Mouse (Mus musculus) lung, postnatal 14 days (tissue): ENCODE results near the gene Gstp3.
"Not testable (repeated sequence)": the region's sequence is repeated elsewhere in the genome, so short reads cannot be mapped to it uniquely, and the experiment has no call there.

ENCODE experiments used
- DNase-seq: peaks from one replicate; pipeline ENCODE4 v3.0.0; 2021

The Gstp3 gene

DNA sequence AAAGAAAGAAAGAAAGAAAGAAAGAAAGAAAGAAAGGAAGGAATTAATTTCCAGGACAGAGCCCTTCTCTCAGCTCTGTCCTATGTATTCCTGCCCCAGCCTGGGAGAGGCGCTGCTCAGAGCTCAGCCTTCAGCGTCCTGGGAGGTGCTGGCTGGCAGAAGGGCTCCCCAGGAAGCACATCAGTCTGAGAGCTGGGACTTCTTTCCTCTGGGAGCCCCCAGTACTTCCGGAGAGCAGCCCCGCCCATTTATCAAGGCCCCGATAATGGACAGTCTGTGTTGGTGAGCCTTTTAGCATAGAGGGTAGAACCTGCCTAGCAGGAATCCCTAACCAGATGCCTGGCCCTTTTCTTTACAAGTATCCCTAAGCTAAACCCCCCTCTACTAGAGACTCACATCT is 28.8 kb upstream of the Gstp3 start:
- no peak for DNase-seq

DNA sequence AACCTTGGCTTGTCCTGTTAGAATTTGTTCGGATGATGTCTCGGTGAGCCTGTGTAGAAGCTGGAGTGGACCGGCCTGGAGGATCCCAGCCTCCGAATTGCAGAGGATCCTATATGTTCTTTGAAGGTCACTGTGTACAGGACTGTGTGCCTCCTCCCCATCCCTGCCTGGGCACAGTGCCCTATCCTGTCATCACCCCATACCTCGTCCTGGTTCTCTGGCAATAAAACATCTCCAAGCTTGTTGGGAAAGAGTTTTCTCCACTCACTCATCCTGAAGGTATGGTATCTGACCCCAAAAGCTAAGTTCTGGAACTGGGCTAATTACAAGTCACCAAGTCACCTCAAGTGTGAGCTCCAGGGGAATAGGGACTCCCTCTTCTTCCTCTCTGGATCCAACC is 27.7 kb upstream of the Gstp3 start:
- DNase-seq, result no peak

DNA sequence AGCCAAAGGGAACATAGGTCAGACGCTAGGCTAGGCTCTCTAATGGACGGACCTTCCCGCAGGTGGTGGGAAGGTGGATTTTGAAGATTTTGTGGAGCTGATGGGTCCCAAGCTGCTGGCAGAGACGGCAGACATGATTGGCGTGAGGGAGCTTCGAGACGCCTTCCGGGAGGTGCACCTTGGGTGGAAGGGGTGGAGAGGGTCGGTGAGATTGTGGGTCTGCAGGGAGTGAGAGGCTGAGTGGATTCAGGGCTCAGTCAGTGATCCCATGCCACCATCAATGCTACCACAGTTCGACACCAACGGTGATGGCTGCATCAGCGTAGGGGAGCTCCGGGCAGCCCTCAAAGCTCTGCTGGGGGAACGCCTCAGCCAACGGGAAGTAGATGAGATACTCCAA is 26.8 kb upstream of the Gstp3 start:
- no peak for DNase-seq

DNA sequence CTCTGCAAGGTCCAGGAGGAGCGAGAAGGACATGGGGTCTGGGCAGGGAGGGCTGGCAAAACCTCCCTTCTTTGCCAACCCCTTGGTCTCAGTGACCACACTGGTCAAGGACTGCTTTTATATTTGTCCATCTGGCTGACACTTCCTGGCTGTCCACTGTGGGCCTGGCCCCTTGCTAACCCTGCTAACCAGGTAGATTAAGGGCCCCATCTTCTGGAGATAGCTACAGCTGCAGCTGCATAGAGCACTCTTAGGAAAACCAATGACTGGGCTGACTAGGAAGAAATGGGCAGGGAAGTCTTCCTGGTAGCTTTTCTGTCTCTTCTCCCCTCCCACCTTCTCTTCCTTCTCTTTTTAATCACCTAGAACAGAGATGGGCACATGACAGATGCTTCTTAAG is 25.6 kb upstream of the Gstp3 start:
- DNase-seq, result no peak

DNA sequence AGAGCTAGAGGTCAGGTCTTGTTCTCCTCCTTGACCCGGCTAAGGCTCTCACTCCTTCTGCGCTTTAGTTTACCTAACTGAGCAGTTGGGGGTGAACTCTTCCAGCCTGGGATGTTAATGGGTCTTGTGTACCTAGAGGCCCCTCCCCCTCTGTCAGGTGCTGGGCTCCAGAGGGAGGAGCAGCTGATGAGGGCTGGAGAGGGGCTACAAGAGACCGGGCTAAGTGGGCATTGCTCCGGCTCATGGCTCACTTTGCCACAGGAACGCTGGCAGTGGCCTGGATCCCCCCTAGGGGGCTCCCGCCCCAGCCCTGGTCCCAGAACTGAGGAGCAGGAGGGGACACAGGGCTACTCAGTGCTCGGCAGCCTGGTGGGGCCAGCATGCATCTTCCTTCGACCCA is 24.5 kb upstream of the Gstp3 start:
- no peak for DNase-seq

DNA sequence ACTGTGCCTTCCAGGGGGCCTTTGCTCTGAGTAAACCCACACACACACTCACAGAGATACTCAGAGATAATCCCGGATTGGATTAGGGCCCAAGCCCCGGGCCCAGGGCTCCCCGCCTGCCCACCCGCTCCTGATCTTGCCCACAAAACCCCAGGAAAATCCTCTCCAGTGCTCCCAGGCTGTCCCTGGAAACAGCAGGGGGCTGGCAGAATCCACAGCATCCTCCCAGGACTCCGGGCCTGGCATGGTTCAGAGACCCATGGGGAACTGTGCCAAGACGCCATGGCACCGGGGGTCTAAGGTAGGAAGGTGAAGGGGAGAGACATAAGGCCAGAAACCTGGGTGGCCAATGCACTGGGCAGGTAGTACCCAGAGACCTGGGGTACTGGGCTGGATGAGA is 23.9 kb upstream of the Gstp3 start:
- DNase-seq, result no peak

DNA sequence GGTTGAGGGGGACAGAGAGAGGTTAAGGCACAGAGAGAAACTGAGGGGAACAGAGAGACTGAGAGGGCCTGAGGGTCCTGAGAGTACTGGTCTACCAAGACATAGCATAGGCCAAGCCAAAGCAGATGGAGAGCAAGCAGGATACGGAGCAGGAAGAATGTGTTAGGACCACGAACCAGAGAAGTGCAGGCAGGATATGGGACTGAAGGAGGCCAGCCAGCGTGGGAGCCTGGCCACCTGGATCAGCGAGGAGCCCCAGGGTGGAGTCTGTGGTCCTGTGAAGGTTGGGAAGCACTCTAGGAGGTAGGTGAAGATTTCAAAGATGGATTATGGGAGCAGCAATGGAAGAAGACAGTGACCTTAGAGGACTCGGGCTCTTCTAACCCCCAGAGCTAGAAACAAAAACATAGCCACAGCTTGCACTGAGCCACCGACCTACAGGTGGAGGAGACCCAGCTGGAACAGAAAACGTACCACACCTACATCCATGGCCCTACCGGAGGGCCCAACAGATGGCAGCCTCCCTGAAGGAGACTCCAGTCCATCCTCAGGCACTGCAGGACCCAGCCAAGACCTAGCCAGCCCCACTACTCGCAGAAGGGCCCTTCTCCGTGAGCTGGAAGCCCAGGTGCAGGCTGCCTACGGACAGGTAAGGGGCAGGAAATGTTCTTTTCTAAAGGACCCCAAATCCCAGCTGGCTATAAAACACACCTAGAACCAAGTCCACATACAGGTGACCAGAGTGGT is 23.0 kb upstream of the Gstp3 start:
- no peak for DNase-seq

DNA sequence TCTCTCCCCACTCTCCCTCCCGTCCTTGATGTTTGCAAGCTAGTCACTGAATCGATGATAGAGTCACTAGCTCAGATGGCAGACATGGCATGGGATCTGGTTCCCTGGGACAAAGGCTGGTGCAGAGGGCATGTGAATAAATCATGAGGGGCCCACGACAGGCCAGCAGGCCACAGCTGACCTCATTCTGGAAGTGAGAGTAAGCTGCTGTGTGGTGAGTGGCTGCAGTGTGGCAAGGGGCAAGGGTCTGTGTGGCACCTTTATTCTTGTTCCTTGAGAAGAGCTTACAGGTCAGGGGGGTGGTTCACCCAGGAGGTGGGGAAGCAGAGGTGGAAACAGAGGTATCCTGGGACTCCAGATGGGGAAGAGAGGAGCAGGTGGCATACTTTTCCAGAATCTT is 22.0 kb upstream of the Gstp3 start, which contains the start of gene Cabp2:
Gene Cabp2, plus strand, starts transcription at position 185 of the 400 bp plus-strand sequence.
- no peak for DNase-seq

DNA sequence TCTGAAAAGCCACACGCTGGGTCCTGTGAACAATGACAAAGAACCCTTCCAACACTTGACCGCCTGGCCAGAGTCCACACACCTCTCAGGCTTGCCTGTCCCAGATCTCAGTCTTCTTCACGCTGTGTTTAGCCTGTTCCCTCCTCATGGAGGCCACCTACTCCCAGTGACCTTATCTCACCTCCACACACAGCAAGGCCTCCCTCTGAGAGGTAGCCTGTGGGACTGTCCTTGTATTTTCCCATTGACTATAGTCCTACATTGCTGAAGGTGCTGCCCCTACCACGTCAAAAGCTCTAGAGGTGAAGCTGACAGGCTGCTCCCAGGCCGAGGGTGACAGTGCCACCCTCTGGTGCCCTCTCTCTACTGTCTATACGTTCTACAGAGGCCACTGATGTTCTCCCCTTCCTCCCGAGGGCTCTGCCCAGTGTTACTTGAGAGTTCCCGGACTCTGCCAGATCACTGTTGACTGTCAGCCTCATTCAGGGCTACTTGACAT is 21.2 kb upstream of the Gstp3 start:
- no peak for DNase-seq

DNA sequence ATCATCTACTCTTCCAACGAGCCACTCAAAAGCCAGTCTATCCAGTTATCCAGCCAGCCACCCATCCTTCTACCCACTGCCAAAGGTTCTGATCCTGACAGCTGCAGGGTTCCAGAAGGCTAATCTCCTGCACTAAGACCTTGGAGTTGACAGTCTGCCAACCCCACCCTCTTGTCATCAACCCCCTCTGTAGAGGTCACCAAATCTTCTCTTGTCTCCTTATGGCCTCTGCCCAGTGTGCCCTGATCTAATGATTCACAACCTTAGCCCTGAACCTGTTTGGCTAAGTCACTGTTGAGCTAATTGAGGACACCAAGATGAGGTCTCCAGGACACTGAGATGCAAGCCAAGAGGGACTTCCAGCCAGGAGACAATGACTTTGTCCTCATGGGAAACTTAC is 20.2 kb upstream of the Gstp3 start:
- DNase-seq, result no peak

DNA sequence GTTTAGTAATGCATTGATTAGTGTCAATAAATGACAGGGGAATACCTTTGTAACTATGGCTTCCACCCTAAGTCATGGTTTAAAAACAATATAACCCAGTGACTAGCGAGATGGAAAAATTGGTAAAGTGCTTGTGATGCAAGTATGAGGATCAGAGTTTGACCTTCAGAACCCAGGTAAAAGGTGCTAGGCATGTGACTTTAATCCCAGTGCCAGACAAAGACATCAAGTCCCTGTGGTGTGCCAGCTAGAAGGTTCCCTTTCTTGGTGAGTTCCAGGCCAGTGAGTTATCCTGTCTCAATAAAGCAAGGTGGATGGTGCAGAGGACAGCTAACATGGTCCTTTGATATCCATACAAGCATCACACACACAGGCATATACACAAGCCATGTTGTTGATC is 16.2 kb upstream of the Gstp3 start:
- DNase-seq, result no peak

DNA sequence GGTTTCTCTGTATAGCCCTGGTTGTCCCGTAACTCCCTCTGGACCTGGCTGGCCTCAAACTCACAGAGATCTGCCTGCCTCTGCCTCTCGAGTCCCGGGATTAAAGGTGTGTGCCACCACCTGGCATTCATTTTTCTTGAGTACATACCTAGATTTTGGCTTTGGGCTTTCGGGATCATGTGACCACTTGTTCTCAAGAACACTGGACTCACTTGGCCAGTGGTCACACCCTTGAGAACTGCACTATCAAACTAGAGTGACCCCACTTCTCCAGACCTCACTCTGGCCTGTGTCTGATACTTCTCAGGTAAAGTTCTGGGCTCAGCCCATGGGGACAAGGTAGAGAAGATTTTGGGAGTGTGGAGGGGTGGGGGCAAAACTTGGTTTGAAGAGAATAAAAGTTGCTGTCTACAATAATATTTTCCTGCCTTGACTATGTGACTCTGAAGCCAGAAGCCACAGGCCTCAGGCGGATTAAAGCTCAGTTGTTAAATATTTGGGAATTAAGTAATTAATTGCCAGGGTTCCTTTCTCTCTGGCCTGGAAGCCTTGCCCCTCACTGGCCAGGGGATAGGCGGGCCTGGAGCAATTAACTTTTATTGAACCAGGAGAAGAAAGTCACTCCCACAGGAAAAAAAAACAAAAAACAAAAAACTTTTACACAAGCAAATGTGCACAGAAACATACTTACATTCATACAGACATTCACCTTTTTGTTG is 13.5 kb upstream of the Gstp3 start:
- DNase-seq, result no peak

DNA sequence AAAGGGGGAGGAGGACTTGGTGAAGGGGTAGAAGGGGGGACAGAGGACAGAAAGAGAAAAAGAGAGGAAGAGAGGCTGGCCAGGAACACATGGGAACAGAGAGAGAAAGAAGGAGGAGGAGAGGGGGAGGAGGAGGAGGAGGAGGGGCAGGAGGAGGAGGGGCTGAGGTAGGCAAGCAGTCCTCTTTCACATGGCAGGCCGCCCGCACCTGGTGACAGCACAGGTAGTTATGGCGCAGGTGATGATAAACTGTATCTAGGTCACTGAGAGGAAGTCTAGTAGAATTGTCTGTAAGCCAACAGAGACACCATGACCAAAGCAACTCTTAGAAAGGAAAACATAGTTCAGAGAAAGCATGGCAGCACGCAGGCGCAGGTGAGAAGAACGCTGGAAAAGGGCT is 12.0 kb upstream of the Gstp3 start:
- no peak for DNase-seq

DNA sequence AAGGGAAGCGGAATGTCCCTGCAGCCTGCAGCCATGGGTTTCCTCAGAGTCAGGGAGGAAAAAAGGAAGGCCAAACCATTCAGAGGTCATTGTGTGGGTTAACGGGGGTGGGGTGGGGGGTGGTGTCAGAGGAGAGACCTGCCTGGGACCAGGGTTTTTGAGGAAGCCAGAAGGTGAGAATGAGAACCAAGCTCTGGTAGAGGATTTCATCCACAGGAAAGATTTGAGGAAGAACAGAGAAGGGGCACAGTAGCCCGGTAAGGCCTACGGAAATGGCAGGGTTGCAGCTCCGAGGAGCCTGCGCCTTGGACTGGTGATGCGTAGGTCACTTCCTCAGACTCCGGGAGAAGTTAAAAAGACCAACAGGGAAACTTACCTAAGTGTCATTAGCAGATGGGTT is 11.4 kb upstream of the Gstp3 start:
- no peak for DNase-seq

DNA sequence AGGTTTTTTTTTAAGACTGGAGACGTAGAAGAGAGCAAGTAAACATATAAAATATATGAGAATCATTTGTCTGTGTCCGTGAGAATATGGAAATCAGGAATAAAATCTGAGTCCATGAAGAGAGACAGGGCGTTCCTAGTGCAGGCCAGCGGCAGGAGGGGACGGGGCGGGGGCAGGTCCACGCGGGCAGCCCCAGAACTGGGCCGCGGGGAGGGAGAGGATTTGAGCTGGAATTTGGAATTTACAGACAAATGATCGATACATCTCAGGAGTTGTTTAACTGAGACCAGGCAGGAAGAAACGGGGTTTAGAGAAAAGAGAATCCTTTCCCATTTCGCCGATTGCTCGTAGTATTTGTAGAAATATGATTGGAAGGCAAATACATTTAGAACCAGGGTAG is 10.9 kb upstream of the Gstp3 start:
- no peak for DNase-seq

DNA sequence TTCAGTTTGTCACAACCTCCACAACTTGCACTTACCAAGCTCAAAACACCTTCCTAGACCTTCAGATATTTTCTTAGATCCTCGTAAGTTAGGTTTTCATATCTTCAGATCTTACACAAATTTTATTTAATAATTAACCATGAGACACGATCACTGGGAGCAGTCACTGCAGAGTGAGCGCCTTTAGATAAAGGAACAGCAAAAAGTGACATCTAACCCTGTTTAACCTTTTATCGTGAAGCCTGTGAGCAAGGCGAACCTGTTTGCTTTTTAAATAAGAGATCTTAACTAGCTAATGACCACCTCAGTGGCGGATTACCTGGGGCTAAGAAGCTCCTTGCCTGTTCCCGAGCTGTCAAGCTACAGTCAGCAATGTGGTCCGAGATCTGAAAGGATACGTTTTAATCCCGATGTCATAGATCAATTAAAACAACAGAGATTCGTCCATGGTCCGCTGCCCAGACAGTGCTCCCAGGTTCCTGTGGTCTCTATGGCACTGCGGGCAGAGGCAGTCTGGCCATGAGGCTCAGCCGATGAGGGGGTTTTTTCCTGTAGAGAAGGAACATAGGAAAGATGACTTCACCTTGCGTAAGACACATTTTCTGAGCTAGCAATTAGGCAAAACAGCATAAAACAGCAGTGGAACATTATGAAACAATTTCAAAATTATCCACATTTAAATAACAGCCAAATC is 9.5 kb upstream of the Gstp3 start:
- DNase-seq, result no peak

DNA sequence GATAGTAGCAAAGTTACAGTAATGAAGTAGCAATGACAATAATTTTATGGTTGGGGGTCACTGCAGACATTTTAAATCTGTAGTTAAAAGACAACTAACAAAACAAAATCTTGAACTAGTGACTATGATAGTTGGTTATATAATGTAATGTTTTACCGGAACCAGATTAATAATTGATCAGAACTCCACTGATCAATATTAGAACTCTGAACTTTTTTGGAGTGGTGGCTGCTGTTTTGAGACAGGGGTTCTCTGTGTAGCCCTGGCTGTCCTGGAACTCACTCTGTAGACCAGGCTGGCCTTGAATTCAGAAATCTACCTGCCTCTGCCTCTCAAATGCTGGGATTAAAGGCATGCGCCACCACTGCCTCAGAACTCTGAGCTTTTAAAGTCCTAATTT is 8.9 kb upstream of the Gstp3 start:
- DNase-seq, result not testable (repeated sequence)

DNA sequence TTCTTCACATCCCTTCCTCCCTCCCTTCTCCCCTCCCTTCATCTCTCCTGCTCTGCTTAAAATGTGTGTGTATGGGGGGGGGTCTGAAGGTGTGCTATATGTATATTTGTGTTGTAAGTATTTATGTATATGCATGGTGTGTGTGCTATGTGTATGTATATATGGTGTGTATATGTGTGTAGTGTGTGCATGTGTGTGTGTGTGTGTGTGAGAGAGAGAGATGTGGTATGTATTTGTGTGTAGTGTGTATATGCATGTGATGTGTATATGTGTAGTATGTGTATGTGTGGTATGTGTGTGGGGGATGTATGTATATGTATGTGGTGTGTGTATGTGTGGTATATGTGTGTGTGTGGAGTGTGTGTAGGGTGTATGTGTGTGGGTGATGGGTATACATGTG is 7.5 kb upstream of the Gstp3 start:
- no peak for DNase-seq

DNA sequence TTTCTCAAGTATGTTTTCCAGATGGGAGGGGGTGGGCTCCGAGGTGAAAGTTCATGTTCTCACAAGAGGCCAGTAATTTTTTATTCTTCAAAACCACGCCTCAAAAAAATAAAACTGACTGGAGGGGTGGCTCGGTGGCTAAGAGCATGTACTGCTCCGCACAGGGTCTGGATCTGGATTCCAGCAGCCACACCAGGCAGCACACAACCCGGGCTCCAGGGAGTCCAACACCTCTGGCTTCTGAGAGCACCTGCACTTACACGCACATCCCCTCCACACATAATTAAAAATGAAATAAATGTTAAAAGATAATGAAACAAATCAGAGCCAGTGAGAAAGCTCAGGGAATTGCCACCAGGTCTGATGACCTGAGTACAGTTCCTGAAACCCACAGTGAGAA is 6.9 kb upstream of the Gstp3 start:
- DNase-seq, result no peak

DNA sequence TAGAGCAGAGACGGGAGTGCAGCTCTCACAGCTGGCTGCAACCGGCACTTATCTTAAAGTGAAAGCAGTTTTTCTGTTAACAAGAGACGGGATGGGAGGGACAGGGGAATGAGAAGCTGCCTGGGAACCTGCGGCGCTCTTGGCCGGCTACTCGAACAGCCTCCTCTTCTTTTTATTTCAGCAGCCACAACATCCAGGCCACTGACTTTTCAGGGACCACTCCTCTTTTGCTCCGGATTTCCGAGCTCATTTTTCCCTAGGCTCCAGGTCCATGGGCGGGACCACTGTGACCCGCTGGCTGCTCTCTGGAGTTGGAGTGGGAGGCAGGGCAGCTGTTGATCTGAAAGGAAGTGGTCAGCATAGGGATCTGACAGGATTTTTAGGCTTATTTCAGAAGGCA is 5.1 kb upstream of the Gstp3 start:
- not testable (repeated sequence) for DNase-seq

DNA sequence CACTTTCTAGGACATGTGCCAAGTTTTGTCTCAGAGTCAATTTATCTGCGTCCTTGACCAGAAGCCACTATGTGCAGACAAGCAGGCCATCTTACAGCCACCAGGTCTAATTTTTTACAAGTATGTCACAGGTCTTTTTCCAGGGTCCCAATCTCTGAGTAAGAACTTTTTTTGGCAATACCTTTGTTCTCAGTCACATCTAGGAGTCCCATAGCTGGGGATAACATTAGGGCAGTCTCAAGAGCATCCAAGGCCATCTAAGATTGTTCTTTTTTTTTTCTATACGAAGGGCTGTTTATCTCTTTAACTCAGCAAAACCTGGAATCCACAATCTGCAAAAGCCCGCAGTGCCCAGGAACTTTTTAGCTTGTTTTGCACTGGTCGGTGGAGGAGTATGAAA is 4.0 kb upstream of the Gstp3 start:
- not testable (repeated sequence) for DNase-seq

DNA sequence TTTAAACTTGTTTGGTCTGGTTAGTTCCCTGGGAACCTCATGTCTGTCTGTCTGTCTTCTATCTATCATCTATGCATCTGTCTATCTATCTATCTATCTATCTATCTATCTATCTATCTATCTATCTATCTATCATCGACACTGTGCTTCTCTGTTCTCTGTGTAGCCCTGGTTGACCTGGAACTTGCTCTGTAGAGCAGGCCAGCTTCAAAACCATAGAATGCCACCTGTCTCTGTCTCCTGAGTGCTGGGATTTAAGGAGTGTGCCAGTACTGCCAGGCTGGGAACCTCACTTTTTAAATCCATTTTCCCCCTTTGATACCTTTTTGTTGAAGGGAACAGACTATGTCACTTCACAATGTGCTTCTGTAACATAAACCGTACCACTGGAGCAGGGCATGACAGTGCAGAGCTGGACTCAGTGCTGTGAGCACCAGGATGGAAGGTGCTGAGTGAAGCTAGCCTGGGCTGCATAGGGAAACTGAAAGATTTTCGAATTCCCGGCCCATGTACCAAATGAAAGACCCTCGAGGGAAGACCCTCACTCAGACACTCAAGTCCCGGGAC is 1.6 kb upstream of the Gstp3 start:
- DNase-seq, result no peak

DNA sequence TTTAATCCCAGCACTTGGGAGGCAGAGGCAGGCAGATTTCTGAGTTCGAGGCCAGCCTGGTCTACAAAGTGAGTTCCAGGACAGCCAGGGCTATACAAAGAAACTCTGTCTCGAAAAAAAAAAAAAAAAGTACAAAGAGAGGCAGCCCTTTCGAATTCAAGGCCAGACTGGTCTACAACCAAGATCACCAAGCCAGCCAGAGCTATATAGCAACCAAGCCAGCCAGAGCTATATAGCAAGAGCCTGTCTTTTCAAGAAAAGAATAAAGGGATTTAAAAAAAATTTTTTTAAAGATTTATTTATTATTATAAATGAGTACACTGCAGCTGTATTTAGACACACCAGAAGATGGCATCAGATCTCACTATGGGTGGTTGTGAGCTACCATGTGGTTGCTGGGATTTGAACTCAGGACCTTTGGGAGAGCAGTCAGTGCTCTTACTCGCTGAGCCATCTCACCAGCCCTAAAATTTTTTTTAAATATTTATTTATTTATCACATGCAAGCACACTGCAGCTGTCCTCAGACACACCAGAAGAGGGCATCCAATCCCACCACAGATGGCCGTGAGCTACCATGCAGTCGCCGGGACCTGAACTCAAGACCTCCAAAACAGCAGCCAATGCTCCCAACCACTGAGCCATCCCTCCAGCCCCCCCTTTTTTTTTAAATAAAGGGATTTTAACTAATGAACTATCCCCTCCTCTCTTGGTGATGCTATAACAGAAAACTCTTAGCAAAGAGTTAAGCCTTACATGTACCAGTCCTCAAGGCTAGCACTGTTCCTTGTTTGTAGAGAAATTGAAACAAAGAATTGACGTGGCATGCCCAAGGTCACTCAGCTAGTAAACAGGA is 902 bp upstream of the Gstp3 start:
- not testable (repeated sequence) for DNase-seq
